Mouse (Mus musculus): ENCODE data around the gene Tmsb10. TPM values are rescaled to one million over a fixed set of nuclear protein-coding genes. Genes with fewer than 3 reads are reported as not detected.
A peak's percentile ranks its signal among the peaks of the same experiment; 100 is the strongest.

Tmsb10 gene
- total RNA-seq, 2 experiments from 2014 or later = 512 to 528 TPM

GRCm38 (mm10) chr6:72957676-72958641 is 589 bp downstream of the Tmsb10 start:
- intact Hi-C loops (cut with DNase I) = loop anchor here (5.0 kb wide), 1 partner anchor 54 kb away; no protein-coding TSS in a partner anchor
- peak; percentile 85 to 86 for DNase-seq (ENCODE audit: low spot score in 2 of 2)

DNA sequence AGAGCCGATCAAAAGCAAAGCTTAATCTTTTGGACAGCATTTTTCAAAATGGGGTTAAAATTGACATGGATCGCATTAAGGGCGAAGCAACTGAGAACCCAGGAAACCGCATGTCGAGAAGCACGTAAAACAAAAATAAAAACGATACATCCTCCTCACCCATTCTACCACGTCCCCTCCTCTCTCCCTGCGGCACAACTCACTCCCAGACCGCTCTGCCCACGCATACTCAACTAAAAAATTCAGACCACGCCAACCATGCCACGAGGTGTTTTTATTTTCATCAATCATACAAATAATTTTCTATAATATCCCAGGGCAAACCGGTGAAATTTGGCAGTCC is 1.5 kb downstream of the Tmsb10 start:
- peak in 1 of 2 experiments; percentile 29 for DNase-seq (ENCODE audit: low spot score in 2 of 2)
- intact Hi-C loops (cut with DNase I) = loop anchor here (5.0 kb wide), 1 partner anchor 55 kb away; no protein-coding TSS in a partner anchor

DNA sequence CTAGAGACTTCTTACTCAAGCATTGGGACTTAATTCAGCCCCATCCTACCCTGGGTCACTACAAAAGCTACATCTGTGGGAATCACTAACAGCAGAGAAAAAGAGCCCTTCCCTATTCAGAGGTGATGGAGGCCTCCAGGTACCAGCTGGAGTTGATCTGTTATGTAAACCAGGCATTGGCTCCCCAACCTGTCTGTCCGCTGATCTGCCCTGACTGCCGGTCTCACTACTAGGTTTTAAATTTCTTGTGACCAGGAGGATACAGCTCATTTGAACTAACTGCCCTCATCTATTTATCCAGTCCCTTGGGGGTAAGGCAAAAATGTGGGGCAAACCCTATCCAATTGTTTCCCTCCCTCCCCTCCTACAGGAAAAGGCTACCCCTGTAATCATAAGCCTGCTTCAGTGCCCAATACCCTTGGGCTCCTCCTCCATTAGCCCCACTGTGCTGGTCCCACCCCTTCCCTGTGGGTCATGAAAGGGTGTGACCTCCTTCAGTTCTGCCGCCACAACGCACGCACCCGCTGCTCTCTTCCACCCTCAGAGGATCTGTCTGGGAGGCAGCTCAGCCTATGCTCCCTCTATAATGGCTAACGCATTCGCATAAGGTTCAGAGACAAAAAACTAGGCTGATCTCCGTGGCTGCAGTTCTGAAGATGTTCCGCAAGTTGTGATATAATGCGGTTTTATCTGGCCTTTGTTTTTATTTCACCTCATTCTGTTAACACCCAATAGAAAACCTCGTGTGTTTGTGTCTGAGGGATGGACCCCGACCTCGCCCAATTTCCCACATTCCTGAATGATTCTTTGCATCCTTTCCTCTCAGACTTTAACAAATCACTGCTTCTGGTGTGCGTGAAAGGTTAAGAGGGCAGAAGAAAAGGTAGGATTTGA is 2.1 kb downstream of the Tmsb10 start:
- peak in 1 of 2 experiments; percentile 13 for DNase-seq (ENCODE audit: low spot score in 2 of 2)
- intact Hi-C loops (cut with DNase I) = loop anchor here (5.0 kb wide), 1 partner anchor 56 kb away; no protein-coding TSS in a partner anchor

- intact Hi-C loops (cut with DNase I) = loop anchor here (5.0 kb wide), 1 partner anchor 57 kb away; no protein-coding TSS in a partner anchor
- no peak for DNase-seq (ENCODE audit: low spot score in 2 of 2)
Observed at GRCm38 (mm10) chr6:72955517-72956198, 2.9 kb downstream of the Tmsb10 start.

DNA sequence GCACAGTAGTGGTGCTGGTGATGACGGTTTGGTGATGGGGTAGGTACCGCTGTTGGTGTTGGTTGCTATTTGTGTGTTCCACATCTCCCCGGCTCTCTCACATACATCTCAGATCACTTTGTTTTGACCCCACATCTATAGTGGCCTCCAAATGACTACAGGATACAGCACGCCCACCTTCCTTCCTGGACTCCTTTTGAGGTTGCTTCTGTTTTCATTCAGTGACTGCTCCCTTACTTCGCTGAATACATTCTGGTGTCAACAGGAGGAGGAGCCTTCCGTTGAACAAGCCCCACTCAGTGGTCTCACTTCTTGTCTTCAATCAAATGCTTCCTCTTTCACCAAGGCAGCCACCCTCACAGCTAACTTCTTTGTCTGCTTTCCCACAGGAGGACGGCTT is 3.8 kb downstream of the Tmsb10 start:
- no peak for DNase-seq (ENCODE audit: low spot score in 2 of 2)
- intact Hi-C loops (cut with DNase I) = loop anchor here (5.0 kb wide), 1 partner anchor 58 kb away; no protein-coding TSS in a partner anchor

DNA sequence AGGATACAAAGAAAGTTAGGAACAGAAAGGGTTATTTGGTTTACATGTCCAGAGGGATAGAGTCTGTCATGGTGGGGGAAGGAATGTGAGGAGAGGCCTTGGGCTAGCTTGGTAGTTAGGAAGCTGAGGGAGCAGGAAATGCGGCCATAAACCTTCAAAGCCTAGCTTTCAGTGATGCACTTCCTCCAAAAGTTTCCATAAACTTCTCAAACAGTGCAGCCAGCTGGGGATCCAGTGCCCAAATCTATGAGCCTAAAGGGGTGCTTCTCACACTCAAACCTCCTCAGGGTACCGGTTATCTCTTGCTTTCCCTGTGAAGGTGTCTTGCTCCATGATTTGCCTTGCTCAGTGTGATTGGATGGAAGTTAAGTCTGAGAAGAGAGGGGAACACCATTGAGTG is 5.6 kb downstream of the Tmsb10 start:
- intact Hi-C loops (cut with DNase I) = no loop called here

DNA sequence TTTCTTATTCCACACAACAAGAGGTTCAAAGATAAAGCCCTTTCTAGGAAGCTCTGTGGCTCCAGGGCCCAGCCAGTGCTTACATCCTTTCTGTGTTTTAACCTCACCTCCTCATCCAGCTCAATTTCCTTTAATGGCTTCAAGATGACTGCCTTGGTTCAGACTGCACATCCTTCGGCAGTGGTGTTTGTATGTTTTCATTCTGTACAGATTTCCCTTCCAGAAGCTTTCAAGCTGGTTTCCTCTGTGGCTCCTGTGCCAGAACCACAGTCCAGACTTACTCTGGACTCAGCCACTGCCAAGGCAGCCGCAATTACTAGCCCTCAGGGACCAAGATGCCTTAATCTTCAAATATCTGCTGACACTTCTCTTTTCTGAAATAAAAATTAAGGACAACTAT is 6.3 kb downstream of the Tmsb10 start:
- intact Hi-C loops (cut with DNase I) = no loop called here
- no peak for DNase-seq (ENCODE audit: low spot score in 2 of 2)

More for the DNA sequence above, 5.6 kb downstream of the Tmsb10 start:
- DNase-seq (ENCODE audit: low spot score in 2 of 2) = no peak

DNA sequence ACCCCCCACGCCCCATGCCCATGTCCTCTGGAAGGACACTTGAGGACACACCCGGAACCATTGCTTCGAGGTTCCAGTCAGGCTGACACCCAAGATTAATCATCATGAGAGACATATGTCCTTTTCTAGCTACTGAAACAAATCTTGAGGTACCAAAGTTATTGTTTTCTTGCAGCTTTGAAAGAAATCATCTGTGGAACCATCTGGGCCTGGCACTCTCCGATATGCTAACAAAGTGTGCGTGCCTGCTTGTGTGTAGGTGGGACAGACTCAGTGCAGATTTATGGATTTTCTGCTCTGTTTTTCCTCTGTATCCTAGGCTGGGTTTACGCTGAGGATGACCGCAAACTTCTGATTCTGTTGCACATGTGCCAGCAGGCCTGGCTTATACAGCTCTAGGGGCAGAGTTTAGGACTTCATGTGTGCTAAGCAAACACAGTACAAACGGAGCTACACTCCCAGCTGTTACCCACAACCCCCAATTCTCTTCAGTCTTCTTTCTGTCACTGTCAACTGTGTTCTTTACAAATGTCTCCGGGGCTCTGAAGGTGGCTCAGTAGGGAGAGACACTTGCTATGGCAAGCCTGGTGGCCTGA is 9.3 kb downstream of the Tmsb10 start:
- peak; percentile 70 to 94 for DNase-seq (ENCODE audit: low spot score in 2 of 2)
- intact Hi-C loops (cut with DNase I) = no loop called here

DNA sequence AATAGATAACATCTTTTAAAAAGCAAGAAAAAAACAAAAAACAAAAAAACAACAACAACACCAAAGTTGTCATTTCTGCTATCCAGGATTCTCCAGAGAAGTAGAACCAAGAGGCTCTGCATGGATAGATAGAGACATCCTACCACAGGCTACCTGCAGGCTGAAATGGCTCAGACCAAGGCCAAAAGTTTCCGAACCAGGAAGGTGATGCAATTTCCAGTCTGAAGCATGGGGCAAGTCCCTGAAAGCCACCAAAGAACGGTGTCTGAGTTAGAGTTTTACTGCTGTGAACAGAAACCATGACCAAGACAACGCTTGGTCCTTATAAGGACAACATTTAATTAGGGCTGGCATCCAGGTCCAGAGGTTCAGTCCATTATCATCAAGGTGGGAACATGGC is 10.2 kb downstream of the Tmsb10 start:
- no peak for DNase-seq (ENCODE audit: low spot score in 2 of 2)
- intact Hi-C loops (cut with DNase I) = no loop called here

DNA sequence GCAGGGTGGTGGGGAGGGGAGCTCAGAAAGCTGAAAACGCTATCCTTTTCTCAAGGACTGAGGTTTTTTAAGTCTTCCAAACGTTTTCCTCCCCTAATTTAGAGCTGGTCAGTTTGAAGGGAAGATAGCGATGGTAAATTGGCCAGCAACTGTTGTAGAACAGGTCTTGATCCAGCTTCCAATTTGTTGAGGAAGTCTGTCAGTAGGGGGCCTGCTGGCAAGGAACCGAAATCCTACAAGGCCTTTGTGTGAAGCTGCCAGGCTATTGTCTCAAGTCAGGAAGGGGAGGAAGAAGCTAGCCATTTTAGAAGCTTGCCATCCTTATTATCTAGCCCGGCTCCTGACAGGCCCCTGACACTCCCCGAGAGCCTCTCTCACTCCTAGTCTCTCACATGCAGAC is 10.6 kb downstream of the Tmsb10 start:
- no peak for DNase-seq (ENCODE audit: low spot score in 2 of 2)
- intact Hi-C loops (cut with DNase I) = no loop called here

GRCm38 (mm10) chr6:72940493-72940892 is 18.1 kb downstream of the Tmsb10 start:
- peak; percentile 79 for DNase-seq (ENCODE audit: low spot score in 2 of 2)
- intact Hi-C loops (cut with DNase I) = loop anchor here (1.0 to 2.0 kb wide), 3 partner anchors 70 to 294 kb away; no protein-coding TSS in a partner anchor

GRCm38 (mm10) chr6:72937859-72938258 is 20.7 kb downstream of the Tmsb10 start:
- intact Hi-C loops (cut with DNase I) = no loop called here
- DNase-seq (ENCODE audit: low spot score in 2 of 2) = no peak

- DNase-seq (ENCODE audit: low spot score in 2 of 2) = no peak
- intact Hi-C loops (cut with DNase I) = no loop called here
Observed at GRCm38 (mm10) chr6:72937430-72937829, 21.1 kb downstream of the Tmsb10 start.

DNA sequence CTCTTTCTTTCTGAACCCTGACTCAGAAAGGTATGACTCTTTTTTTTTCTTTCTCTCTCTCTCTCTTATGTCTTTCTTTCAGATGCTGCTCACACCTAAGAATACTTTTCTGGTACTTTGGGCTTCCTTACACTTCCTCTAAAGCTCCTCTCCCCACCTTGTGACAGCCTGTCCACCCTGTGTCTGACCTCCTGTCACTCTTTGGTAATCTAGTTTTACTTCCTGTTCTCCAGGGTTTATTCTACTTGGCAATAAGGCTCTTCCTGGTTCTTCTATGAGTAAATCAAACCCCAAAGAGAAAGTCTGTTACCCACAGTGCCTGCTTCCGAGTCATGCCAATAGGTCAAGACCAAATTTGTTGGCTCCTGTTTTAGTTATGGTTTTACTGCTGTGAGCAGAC is 25.6 kb downstream of the Tmsb10 start:
- DNase-seq (ENCODE audit: low spot score in 2 of 2) = no peak
- intact Hi-C loops (cut with DNase I) = no loop called here

- intact Hi-C loops (cut with DNase I) = no loop called here
- no peak for DNase-seq (ENCODE audit: low spot score in 2 of 2)
Observed at GRCm38 (mm10) chr6:72931533-72931932, 27.0 kb downstream of the Tmsb10 start.

DNA sequence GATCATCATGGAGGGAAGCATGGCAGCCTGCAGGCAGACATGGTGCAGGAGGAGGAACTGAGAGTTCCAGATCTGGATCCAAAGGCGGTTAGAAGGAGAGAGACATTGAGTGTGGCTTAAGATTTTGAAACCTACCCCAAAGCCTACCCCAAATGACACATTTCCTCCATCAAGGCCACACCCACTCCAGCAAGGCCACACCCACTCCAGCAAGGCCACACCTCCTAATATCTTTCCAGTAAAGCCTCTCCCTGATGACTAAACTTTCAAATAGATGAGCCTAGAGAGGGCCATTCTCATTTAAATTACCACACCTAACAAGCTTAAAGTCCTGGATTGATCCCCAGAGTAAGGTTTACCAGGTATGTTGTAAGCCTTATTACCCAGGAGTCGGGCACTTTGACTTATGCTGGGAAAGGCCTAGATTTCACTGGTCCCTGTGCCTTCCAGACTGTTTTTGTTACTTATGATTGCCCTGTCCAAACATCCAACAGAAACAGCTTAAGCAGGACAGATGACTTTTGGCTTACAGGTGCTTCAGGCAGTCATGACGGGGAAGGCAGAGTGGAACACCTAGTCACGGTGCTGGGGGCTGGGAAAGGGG is 28.7 kb downstream of the Tmsb10 start:
- intact Hi-C loops (cut with DNase I) = no loop called here
- DNase-seq (ENCODE audit: low spot score in 2 of 2) = no peak

- DNase-seq (ENCODE audit: low spot score in 2 of 2) = peak in 1 of 2 experiments; percentile 57
- intact Hi-C loops (cut with DNase I) = no loop called here
Observed at GRCm38 (mm10) chr6:72926755-72927482, 31.6 kb downstream of the Tmsb10 start.

GRCm38 (mm10) chr6:72926031-72926430 is 32.5 kb downstream of the Tmsb10 start:
- DNase-seq (ENCODE audit: low spot score in 2 of 2) = no peak
- intact Hi-C loops (cut with DNase I) = no loop called here
